Mouse (Mus musculus) stomach, postnatal 0 days (tissue): ENCODE measurements at regions not wholly inside any gene's neighbourhood (a gene's known extent, or its start where the extent isn't known, plus 50 kb on each side); places are given as distances from the start of the nearest gene placed in this dataset.

ENCODE experiments used
- CTCF ChIP-seq: IDR thresholded peaks from 2 replicates; pipeline ENCODE4 v1.5.1; 2016; ENCODE audit warnings: antibody characterized with exemption, low read depth, mild to moderate bottlenecking, moderate library complexity
- EP300 ChIP-seq: optimal IDR thresholded peaks from 2 replicates; pipeline ENCODE3; 2016; ENCODE audit warnings: antibody characterized with exemption

DNA sequence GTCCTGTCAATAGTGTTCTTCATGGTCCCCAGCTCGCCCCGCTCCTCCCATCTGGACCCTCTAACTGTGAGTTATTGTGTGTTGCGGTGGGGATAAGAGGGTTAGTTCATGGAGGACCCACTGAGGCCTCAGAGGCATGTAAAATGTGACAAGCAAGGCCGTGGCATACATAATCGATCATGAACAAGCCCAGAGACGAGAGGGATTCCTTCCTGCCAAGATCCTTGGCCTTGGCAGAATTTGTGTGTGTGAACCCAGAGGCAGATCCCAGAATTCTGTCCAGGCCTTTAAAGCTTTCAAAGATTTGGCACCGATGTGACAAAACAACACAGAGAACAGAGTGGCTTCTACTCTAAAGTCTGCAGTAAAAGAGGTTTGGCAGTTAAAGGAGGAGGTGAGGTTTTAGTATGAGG, 146.4 kb upstream of the Spdye4c start:
- TF ChIP-seq CTCF (no peak), EP300 (no peak)
